Mouse (Mus musculus): ENCODE data around the gene Ffar1. TPM values are rescaled to one million over a fixed set of nuclear protein-coding genes. Genes with fewer than 3 reads are reported as not detected.
A peak's percentile ranks its signal among the peaks of the same experiment; 100 is the strongest.

Gene Ffar1
- not detected in 2 replicates for polyA plus RNA-seq (2015; fragmentation: Nextera tagmentation; extraction: Ambion mirVana)

- Histone ChIP-seq H3K36me3 (ENCODE audit: insufficient read depth, low read length) (no peaks in the 10 kb centered on the region), H3K4me2 (replicated peaks; ENCODE audit: low read depth, low read length) (no peak within 1 kb of the TSS), H3K9ac (replicated peaks; ENCODE audit: low read depth) (no peak within 1 kb of the TSS), H3K4me1 (ENCODE audit: insufficient read depth, low read depth, low read length) (no peaks in the 10 kb centered on the region), H3K27me3 (replicated peaks; ENCODE audit: insufficient read depth, low read length) (no peaks in the 10 kb centered on the region), H3K4me3 (ENCODE audit: low read depth, low read length) (no peak within 1 kb of the TSS), H3K27ac (ENCODE audit: low read length) (no peak within 1 kb of the TSS), H3K9me3 (ENCODE audit: low read length) (no peaks in the 10 kb centered on the region)
- WGBS: 79% methylated on average over 12 of the region's 12 CpGs
- TF ChIP-seq EP300 (IDR thresholded peaks at IDR 0.05) (no peak), CTCF (IDR thresholded peaks at IDR 0.05) (no peak)
- no peak for ATAC-seq
- DNase-seq (ENCODE audit: low spot score): no peak
Measured at GRCm38 (mm10) chr7:30861464-30861863, at the start of gene Ffar1. TSS of gene Ffar1 (minus strand) at chr7:30861564.

GRCm38 (mm10) chr7:30909773-30910172 is 48.4 kb upstream of the Ffar1 start:
- WGBS: 72% methylated on average over 6 of the region's 6 CpGs
- no peak overlapping the region for H3K27ac ChIP-seq (ENCODE audit: low read length)
- ATAC-seq: no peak
- H3K4me1 ChIP-seq (ENCODE audit: insufficient read depth, low read depth, low read length): no peaks in the 10 kb centered on the region
- TF ChIP-seq EP300 (IDR thresholded peaks at IDR 0.05) (no peak), CTCF (IDR thresholded peaks at IDR 0.05) (no peak)
- no peaks in the 10 kb centered on the region for H3K36me3 ChIP-seq (ENCODE audit: insufficient read depth, low read length)
- no peak overlapping the region for H3K4me3 ChIP-seq (ENCODE audit: low read depth, low read length)
- DNase-seq (ENCODE audit: low spot score): no peak
- H3K9me3 ChIP-seq (ENCODE audit: low read length): no peaks in the 10 kb centered on the region
- H3K4me2 ChIP-seq (replicated peaks; ENCODE audit: low read depth, low read length): no peak overlapping the region
- H3K9ac ChIP-seq (replicated peaks; ENCODE audit: low read depth): no peak overlapping the region
- H3K27me3 ChIP-seq (replicated peaks; ENCODE audit: insufficient read depth, low read length): no peaks in the 10 kb centered on the region

GRCm38 (mm10) chr7:30908992-30909431 is 47.6 kb upstream of the Ffar1 start:
- Histone ChIP-seq H3K4me1 (ENCODE audit: insufficient read depth, low read depth, low read length) (no peaks in the 10 kb centered on the region), H3K4me2 (replicated peaks; ENCODE audit: low read depth, low read length) (peak overlapping the region; percentile 52), H3K9ac (replicated peaks; ENCODE audit: low read depth) (no peak overlapping the region), H3K36me3 (ENCODE audit: insufficient read depth, low read length) (no peaks in the 10 kb centered on the region), H3K4me3 (ENCODE audit: low read depth, low read length) (peak overlapping the region; percentile 17; the same call in 1 of the 2 replicates), H3K27ac (ENCODE audit: low read length) (no peak overlapping the region), H3K27me3 (replicated peaks; ENCODE audit: insufficient read depth, low read length) (no peaks in the 10 kb centered on the region), H3K9me3 (ENCODE audit: low read length) (no peaks in the 10 kb centered on the region)
- WGBS: 20% methylated on average over 17 of the region's 17 CpGs
- DNase-seq (ENCODE audit: low spot score) (no peak), ATAC-seq (no peak; the same call in 1 of the 2 replicates)
- TF ChIP-seq CTCF (IDR thresholded peaks at IDR 0.05) (no peak), EP300 (IDR thresholded peaks at IDR 0.05) (no peak)

GRCm38 (mm10) chr7:30908277-30908991 is 47.1 kb upstream of the Ffar1 start:
- Histone ChIP-seq H3K27ac (ENCODE audit: low read length) (no peak overlapping the region), H3K9me3 (ENCODE audit: low read length) (no peaks in the 10 kb centered on the region), H3K27me3 (replicated peaks; ENCODE audit: insufficient read depth, low read length) (no peaks in the 10 kb centered on the region), H3K4me1 (ENCODE audit: insufficient read depth, low read depth, low read length) (no peaks in the 10 kb centered on the region), H3K4me3 (ENCODE audit: low read depth, low read length) (peak overlapping the region; percentile 17; the same call in 1 of the 2 replicates), H3K36me3 (ENCODE audit: insufficient read depth, low read length) (no peaks in the 10 kb centered on the region), H3K9ac (replicated peaks; ENCODE audit: low read depth) (no peak overlapping the region), H3K4me2 (replicated peaks; ENCODE audit: low read depth, low read length) (peak overlapping the region; percentile 52)
- ATAC-seq (peak; percentile 85), DNase-seq (ENCODE audit: low spot score) (peak; percentile 71)
- WGBS: 3% methylated on average over 16 of the region's 26 CpGs
- TF ChIP-seq EP300 (IDR thresholded peaks at IDR 0.05): no peak
- TF ChIP-seq CTCF (IDR thresholded peaks at IDR 0.05): no peak

- Histone ChIP-seq H3K4me2 (replicated peaks; ENCODE audit: low read depth, low read length) (no peak overlapping the region), H3K27me3 (replicated peaks; ENCODE audit: insufficient read depth, low read length) (no peaks in the 10 kb centered on the region), H3K4me3 (ENCODE audit: low read depth, low read length) (no peak overlapping the region), H3K4me1 (ENCODE audit: insufficient read depth, low read depth, low read length) (no peaks in the 10 kb centered on the region), H3K27ac (ENCODE audit: low read length) (no peak overlapping the region), H3K36me3 (ENCODE audit: insufficient read depth, low read length) (no peaks in the 10 kb centered on the region), H3K9ac (replicated peaks; ENCODE audit: low read depth) (no peak overlapping the region), H3K9me3 (ENCODE audit: low read length) (no peaks in the 10 kb centered on the region)
- DNase-seq (ENCODE audit: low spot score) (peak; percentile 20), ATAC-seq (no peak)
- TF ChIP-seq EP300 (IDR thresholded peaks at IDR 0.05) (no peak), CTCF (IDR thresholded peaks at IDR 0.05) (peak; percentile 64)
- WGBS: 23% methylated on average over 4 of the region's 4 CpGs
Measured at GRCm38 (mm10) chr7:30904042-30904441, 42.7 kb upstream of the Ffar1 start.

- no peaks in the 10 kb centered on the region for H3K9me3 ChIP-seq (ENCODE audit: low read length)
- H3K4me1 ChIP-seq (ENCODE audit: insufficient read depth, low read depth, low read length): no peaks in the 10 kb centered on the region; the same call in 1 of the 2 replicates
- H3K27ac ChIP-seq (ENCODE audit: low read length): no peak overlapping the region
- ATAC-seq (no peak), DNase-seq (ENCODE audit: low spot score) (no peak)
- no peaks in the 10 kb centered on the region for H3K27me3 ChIP-seq (replicated peaks; ENCODE audit: insufficient read depth, low read length)
- H3K4me2 ChIP-seq (replicated peaks; ENCODE audit: low read depth, low read length): no peak overlapping the region
- H3K9ac ChIP-seq (replicated peaks; ENCODE audit: low read depth): no peak overlapping the region
- WGBS: 77% methylated on average over 3 of the region's 3 CpGs
- no peaks in the 10 kb centered on the region for H3K36me3 ChIP-seq (ENCODE audit: insufficient read depth, low read length)
- no peak overlapping the region for H3K4me3 ChIP-seq (ENCODE audit: low read depth, low read length)
- TF ChIP-seq CTCF (IDR thresholded peaks at IDR 0.05) (no peak), EP300 (IDR thresholded peaks at IDR 0.05) (no peak)
Measured at GRCm38 (mm10) chr7:30895217-30895616, 33.9 kb upstream of the Ffar1 start.

Measured in lung, postnatal 0 days (tissue).